ENCODE assay signal across 9 mouse cellular contexts in the genomic region with DNA sequence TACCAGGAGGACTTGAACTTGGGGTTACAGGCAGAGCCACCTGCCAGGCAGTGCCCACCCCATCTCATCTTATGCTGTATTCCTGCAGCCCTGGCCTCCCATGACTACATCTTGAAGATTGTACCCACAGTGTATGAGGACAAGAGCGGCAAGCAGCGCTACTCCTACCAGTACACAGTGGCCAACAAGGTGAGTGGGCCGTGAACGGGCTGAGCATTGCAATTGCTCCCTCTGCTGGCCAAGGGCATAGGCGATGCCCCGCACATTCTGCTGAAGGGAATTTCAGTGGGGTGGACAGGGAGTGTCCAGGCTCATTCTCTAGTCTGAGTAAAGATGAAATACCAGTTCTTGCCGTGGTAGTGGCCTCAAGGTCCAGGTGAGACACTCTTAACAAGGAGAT. TPM values are rescaled to one million over a fixed set of nuclear protein-coding genes. Genes with fewer than 3 reads are reported as not detected.
DNase-seq lines count a peak whose midpoint lies in the region; ATAC-seq lines count a peak whose summit lies in the region.
"Had no signal": no experiment of that assay in that cellular context is flagged by ENCODE, and none has a peak within 500 bp of the region (broad histone marks: within the 10 kb centered on the region; RNA-seq: fewer than 3 reads in every experiment).

No protein-coding gene starts in this region.

- H3K27me3 ChIP-seq in forebrain, embryonic 11.5 days (ENCODE audit: control insufficient read depth, insufficient read depth, low read length), result no peaks in the 10 kb centered on the region

- H3K4me3 ChIP-seq in forebrain, embryonic 11.5 days (ENCODE audit: low read depth, low read length), result no peak overlapping the region
- H3K4me3 ChIP-seq: myocyte had no signal

- intact Hi-C loops in heart, postnatal 14 days (cut with DNase I), result loop anchor here (1.0 to 2.0 kb wide), 4 partner anchors 42 to 176 kb away; no protein-coding TSS in a partner anchor

- peaks cover 17% of the 10 kb centered on the region for H3K36me3 ChIP-seq in forebrain, embryonic 11.5 days (ENCODE audit: control insufficient read depth, insufficient read depth, low read length)

- no peaks in the 10 kb centered on the region for H3K4me1 ChIP-seq in forebrain, embryonic 11.5 days (replicated peaks; ENCODE audit: control insufficient read depth, insufficient read depth, low read length)

- 36% methylated on average over 7 of the region's 7 CpGs for WGBS in forebrain, embryonic 11.5 days
- WGBS in large intestine, adult 2 months, result 3% methylated on average over 7 of the region's 7 CpGs

- no peak for ATAC-seq in forebrain, embryonic 11.5 days (replicated peaks; ENCODE audit: low FRiP score)
- no peak for ATAC-seq in activated CD4-positive, CD25-positive, alpha-beta regulatory T cell, adult 4 months

- H3K9me3 ChIP-seq in forebrain, embryonic 11.5 days (ENCODE audit: control insufficient read depth, low read length), result no peaks in the 10 kb centered on the region

- peak; percentile 88 for DNase-seq in MN1 (ENCODE audit: low spot score)
- DNase-seq in c-Kit-positive CD71-negative TER-119-negative erythroid progenitor cells, embryonic 14.5 days (ENCODE audit: low read depth), result peak; percentile 55
- peak; percentile 86 for DNase-seq in forebrain, embryonic 11.5 days (ENCODE audit: low spot score)
- peak; percentile 88 to 92 for DNase-seq in heart, postnatal 14 days
- peak; percentile 42 for DNase-seq in large intestine, adult 2 months (ENCODE audit: low read depth, low spot score)
- DNase-seq in lung, postnatal 4 days, result peak; percentile 79 to 90
- DNase-seq in right cerebral cortex, postnatal 4 days, result peak; percentile 74

- H3K4me2 ChIP-seq in forebrain, embryonic 11.5 days (ENCODE audit: low read depth, low read length, severe bottlenecking), result no peak overlapping the region

- H3K27ac ChIP-seq in forebrain, embryonic 11.5 days (ENCODE audit: low read depth, low read length), result no peak overlapping the region

- H3K9ac ChIP-seq in forebrain, embryonic 11.5 days (ENCODE audit: low read length), result no peak overlapping the region

RNA-seq across cellular contexts. Expression of a gene that starts 24.4 kb away (rescaled TPM):
- polyA plus RNA-seq in forebrain, embryonic 11.5 days (2014; fragmentation: Nextera tagmentation; extraction: Ambion mirVana), result 87.3 and 94.7 TPM in 2 replicates
- total RNA-seq in heart, postnatal 14 days (2021), result 10 to 100 TPM; 68.1 to 71.3 TPM
- polyA plus RNA-seq in large intestine, adult 2 months (2012; rRNA removed), result 194 and 219 TPM in 2 replicates
- 100 to 1,000 TPM; 391 to 437 TPM for polyA plus RNA-seq in activated CD4-positive, CD25-positive, alpha-beta regulatory T cell, adult 4 months (2017; shearing (Covaris generic))
